Mouse (Mus musculus) cerebellum, adult 2 months (tissue): ENCODE results near the gene Sh2d3c. TPM values are rescaled to one million over a fixed set of nuclear protein-coding genes. Genes with fewer than 3 reads are reported as not detected.

Experiments
- DNase-seq, 2 experiments: peaks; one replicate each; pipeline ENCODE4 v3.0.0; 2021
- H3K27ac ChIP-seq: fragments of 200-500 bp; 2 replicates; pipeline ENCODE4 v1.5.1; 2012; ENCODE audit warnings: low read length, control low read depth, inconsistent platforms; ENCODE audit not compliant: insufficient read depth
- H3K27me3 ChIP-seq: fragments of 200-500 bp; 2 replicates; pipeline ENCODE4 v1.6.1; 2012; ENCODE audit warnings: inconsistent platforms, mild to moderate bottlenecking, low read length, moderate library complexity; ENCODE audit not compliant: control insufficient read depth, insufficient read depth
- H3K4me1 ChIP-seq: fragments of 200-500 bp; 2 replicates; pipeline ENCODE4 v1.6.1; 2011; ENCODE audit warnings: low read length; ENCODE audit not compliant: control insufficient read depth, insufficient read depth
- H3K4me3 ChIP-seq: fragments of 200-500 bp; replicated peaks from 2 replicates; pipeline ENCODE3; 2011; ENCODE audit warnings: mild to moderate bottlenecking, low read depth, low read length, control low read depth; ENCODE audit not compliant: insufficient read depth
- CTCF ChIP-seq: fragments of 200-500 bp; IDR thresholded peaks from 2 replicates; pipeline ENCODE4 v1.5.1; 2011; ENCODE audit warnings: low read depth, mild to moderate bottlenecking, control low read depth, low read length, moderate library complexity, borderline replicate concordance; ENCODE audit not compliant: insufficient read depth
- POLR2A ChIP-seq: fragments of 200-500 bp; IDR thresholded peaks from 2 replicates; pipeline ENCODE4 v1.6.1; 2011; ENCODE audit warnings: low read length, control low read depth, borderline replicate concordance; ENCODE audit not compliant: insufficient read depth
- WGBS: fragments of 180-500 bp; shearing (Covaris S2); methylation state at CpG from one replicate; pipeline ENCODE4 v1.1.7; 2018; 5-methylcytosine and 5-hydroxymethylcytosine counted together
- polyA plus RNA-seq: library from polyadenylated mRNA; depleted of rRNA; stranded (reverse); fragments of >200 nt; gene quantifications from 2 replicates; pipeline ENCODE4 v1.2.3, GENCODE M21; 2012

Sh2d3c gene
- polyA plus RNA-seq, 1 experiment = 47.0 TPM

DNA sequence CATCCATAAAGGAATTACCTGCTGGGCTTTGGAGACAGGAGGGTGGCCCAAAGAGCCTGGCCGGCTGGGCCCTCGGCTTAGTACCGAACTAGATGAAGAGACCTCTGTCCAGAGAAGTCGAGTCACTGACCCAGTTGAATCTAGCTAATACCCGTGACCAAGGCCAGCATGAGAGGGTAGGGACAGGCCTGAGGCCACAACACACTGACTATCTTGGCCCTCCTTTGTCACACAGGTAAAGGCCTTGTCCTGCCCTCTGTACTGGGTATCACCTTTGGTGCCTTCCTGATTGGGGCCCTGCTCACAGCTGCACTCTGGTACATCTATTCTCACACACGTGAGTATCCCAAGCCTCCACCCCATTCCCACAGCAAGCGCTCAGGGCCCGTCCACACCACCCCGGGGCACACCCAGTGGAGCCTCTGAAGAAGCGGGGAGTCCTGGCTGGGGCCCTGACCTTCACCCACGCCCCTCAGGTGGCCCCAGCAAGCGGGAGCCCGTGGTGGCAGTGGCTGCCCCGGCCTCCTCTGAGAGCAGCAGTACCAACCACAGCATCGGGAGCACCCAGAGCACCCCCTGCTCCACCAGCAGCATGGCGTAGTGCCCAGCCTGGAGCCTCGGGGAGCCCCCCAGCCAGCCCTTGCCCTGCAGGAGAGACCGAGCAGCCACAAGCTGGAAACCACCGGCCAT is 39.7 kb upstream of the Sh2d3c start:
- Histone ChIP-seq H3K27ac (no peak overlapping the region), H3K4me3 (no peak overlapping the region), H3K4me1 (no peaks in the 10 kb centered on the region), H3K27me3 (no peaks in the 10 kb centered on the region)
- 79% methylated on average over 19 of the region's 19 CpGs for WGBS
- DNase-seq = no peak
- TF ChIP-seq CTCF (no peak), POLR2A (no peak)

DNA sequence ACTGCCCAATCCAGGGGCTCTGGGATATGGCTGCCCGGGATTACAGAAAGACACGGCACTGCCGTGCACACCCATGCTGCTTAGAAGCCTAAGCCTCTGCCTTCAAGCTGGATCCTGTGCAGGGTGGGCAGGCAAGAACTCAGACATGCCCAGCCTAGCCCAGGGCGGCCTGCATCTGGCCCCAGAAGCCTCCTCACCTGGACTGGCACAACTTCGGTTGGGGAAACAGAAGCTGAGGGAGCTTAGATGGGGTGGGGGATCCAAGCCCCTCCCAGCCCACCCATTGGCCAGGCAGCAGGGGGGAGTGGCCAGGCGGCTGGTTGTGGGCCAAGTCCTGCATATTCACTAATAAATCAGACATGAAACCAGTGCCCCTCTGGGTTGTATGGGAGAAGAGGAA is 39.1 kb upstream of the Sh2d3c start:
- Histone ChIP-seq H3K4me3 (no peak overlapping the region), H3K27ac (no peak overlapping the region), H3K4me1 (no peaks in the 10 kb centered on the region), H3K27me3 (no peaks in the 10 kb centered on the region)
- TF ChIP-seq CTCF = no peak
- TF ChIP-seq POLR2A = no peak
- WGBS = 46% methylated on average over 6 of the region's 6 CpGs
- DNase-seq = no peak

DNA sequence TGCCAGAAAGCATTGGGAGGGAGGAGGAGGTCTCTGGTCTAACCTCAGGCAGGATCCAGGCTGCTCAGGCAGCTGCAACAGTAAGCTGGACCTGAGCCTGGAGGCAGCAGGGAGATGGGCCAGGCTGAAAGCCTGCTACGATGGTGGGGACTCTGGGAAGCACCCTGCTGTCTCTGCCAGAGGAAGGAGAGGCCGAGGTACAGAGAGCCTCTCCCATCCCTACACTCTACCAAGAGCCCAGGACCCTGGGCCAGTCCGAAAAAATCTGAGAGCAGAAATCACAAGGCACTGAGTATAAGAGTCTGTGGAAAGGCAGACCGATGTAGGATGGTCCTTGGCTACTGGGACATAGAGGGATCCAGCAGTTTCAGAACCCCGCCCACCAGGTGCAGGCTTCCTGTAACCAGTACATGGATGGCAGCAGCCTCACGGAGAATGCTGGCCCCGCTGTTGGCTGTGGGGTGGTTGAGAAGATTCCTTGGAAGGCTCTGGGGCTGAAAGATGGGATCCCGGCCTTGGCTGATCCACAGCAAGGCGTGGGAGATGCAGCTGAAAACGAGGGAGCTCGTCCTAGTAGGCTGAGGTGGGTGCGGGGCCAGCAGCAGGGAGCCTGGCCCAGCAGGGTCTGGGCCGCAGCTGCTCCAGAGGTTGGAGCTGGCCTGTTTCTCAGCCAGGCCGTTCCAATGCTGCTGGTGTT is 38.0 kb upstream of the Sh2d3c start:
- TF ChIP-seq CTCF (no peak), POLR2A (no peak)
- H3K27ac ChIP-seq = no peak overlapping the region
- H3K4me1 ChIP-seq = no peaks in the 10 kb centered on the region
- no peaks in the 10 kb centered on the region for H3K27me3 ChIP-seq
- WGBS = 69% methylated on average over 14 of the region's 14 CpGs
- no peak for DNase-seq
- no peak overlapping the region for H3K4me3 ChIP-seq

DNA sequence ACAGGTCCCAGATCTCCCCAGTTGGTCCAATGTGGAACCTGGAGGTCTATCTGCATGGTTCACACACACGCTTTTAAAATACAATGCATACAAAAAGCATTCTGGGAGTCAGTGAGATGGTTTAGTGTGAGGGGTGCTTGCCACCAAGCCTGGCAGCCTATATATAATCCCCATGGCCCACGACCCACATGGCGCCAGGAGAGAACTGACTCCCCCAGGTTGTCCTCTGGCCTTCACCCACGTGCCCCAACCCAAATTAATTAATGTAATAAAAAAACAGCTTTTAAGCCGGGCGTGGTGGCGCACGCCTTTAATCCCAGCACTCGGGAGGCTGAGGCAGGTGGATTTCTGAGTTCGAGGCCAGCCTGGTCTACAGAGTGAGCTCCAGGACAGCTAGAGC is 37.2 kb upstream of the Sh2d3c start:
- H3K4me3 ChIP-seq = no peak overlapping the region
- H3K27me3 ChIP-seq = no peaks in the 10 kb centered on the region
- 90% methylated on average over 10 of the region's 10 CpGs for WGBS
- H3K4me1 ChIP-seq = no peaks in the 10 kb centered on the region
- no peak overlapping the region for H3K27ac ChIP-seq
- no peak for TF ChIP-seq CTCF
- TF ChIP-seq POLR2A = no peak
- no peak for DNase-seq

DNA sequence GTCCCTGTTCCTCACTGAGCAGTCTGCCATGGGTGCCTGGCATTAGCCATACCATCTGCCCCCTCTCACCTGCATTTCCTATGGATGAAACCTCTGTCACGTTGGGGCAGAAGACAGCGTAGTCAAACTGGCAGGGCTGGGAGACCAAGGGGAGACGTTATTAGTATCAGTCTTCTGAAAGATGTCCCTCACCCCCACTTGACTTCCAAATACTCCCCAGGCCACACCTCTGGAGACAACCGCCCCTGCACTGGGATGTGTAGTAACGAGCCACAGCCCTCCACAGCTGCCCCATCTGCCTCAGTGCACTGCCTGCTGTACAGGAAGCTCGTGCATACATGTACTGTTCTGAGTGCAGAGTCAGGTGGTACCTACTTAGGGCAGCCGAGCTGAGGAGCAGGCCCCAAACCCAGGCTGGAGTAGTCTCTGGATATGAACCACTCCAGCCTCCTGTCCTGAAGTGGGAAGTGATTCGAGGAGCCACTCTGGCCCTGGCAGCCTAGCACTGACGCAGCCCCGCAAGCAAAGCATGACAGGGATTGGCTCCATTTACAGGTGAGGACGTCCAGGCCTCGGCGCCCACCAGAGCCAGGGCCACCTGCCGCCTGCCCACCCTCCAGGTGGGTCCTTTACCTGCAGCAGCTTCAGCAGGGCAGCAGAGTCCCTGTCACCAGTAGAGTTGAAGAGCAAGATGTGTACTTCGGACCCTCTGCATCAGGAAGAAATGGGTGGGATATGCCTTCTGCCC is 36.0 kb upstream of the Sh2d3c start:
- Histone ChIP-seq H3K4me3 (no peak overlapping the region), H3K4me1 (no peaks in the 10 kb centered on the region), H3K27ac (no peak overlapping the region), H3K27me3 (no peaks in the 10 kb centered on the region)
- DNase-seq = no peak
- WGBS = 90% methylated on average over 15 of the region's 15 CpGs
- TF ChIP-seq POLR2A = no peak
- TF ChIP-seq CTCF = no peak

- Histone ChIP-seq H3K4me3 (no peak overlapping the region), H3K27ac (no peak overlapping the region), H3K4me1 (no peaks in the 10 kb centered on the region), H3K27me3 (no peaks in the 10 kb centered on the region)
- no peak for DNase-seq
- 92% methylated on average over 3 of the region's 3 CpGs for WGBS
- no peak for TF ChIP-seq CTCF
- no peak for TF ChIP-seq POLR2A
These were observed 35.0 kb upstream of the Sh2d3c start for GRCm38 (mm10) chr2:32685807-32686206.

DNA sequence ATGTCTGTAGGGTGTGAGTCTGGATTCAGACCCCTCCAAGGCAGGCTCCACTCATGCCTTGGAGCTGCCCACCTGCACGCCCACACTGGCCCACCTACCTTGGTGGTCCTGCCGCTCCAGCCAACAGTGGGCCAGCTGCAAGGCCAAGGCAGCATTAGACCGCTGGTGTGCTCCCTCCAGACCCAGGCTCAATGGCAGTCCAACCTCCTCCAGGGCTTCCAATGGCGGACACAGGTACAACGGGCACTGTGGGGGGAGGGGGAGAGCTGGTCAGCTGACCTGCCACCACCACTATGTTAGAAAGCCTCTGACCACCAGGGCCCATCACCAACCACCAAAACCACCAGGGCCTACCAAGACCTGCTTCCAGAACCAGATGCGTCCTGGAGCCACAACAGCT is 34.2 kb upstream of the Sh2d3c start:
- no peaks in the 10 kb centered on the region for H3K27me3 ChIP-seq
- no peak overlapping the region for H3K4me3 ChIP-seq
- WGBS = 92% methylated on average over 6 of the region's 6 CpGs
- H3K4me1 ChIP-seq = no peaks in the 10 kb centered on the region
- no peak overlapping the region for H3K27ac ChIP-seq
- no peak for TF ChIP-seq CTCF
- TF ChIP-seq POLR2A = no peak
- no peak for DNase-seq

DNA sequence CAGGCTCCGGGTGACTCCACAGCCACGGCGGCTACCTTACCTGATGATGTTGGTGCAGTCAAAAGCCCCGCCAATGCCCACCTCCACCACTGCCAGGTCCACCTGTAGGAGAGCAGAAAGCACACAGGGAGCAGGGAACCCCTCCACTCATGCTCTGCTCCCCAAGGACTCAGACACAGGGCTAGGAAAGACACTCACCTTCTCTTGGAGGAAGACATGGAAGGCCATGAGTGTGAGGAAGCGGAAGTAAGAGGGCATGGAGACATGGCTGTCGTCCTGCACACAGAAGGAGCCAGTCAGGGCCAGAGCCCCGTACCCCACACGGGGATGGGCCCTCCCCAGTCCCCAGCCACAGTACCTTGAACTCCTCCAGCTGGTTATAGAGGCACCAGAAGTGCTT is 33.3 kb upstream of the Sh2d3c start:
- no peak for DNase-seq
- no peaks in the 10 kb centered on the region; the same call in 1 of the 2 replicates for H3K4me1 ChIP-seq
- H3K4me3 ChIP-seq = no peak overlapping the region
- no peaks in the 10 kb centered on the region for H3K27me3 ChIP-seq
- 90% methylated on average over 8 of the region's 8 CpGs for WGBS
- H3K27ac ChIP-seq = no peak overlapping the region
- no peak for TF ChIP-seq CTCF
- TF ChIP-seq POLR2A = no peak
